Mouse (Mus musculus) intestine, embryonic 14.5 days (tissue): ENCODE measurements at regions not wholly inside any gene's neighbourhood (a gene's known extent, or its start where the extent isn't known, plus 50 kb on each side); places are given as distances from the start of the nearest gene placed in this dataset.

Experiments used
- ATAC-seq: fragments of 200-750 bp; cut with Nextera tagmentation; replicated peaks from 2 replicates; pipeline ENCODE4 v1.8.0; 2017; ENCODE audit warnings: low read depth, moderate number of reproducible peaks, moderate TSS enrichment, moderate library complexity; ENCODE audit not compliant: low FRiP score, low TSS enrichment
- DNase-seq: peaks from one replicate; pipeline ENCODE4 v3.0.0-alpha.2; 2018; ENCODE audit warnings: low spot score
- H3K27ac ChIP-seq: fragments of 300-500 bp; sonication (generic); 2 replicates; pipeline ENCODE4 v1.5.1; 2014; ENCODE audit warnings: low read depth, mild to moderate bottlenecking, control low read depth
- H3K27me3 ChIP-seq: fragments of 300-500 bp; sonication (generic); replicated peaks from 2 replicates; pipeline ENCODE4 v1.6.1; 2014; ENCODE audit warnings: low read length, control low read depth; ENCODE audit not compliant: control insufficient read depth, insufficient read depth
- H3K36me3 ChIP-seq: fragments of 300-500 bp; sonication (generic); 2 replicates; pipeline ENCODE4 v1.6.1; 2014; ENCODE audit warnings: low read length, control low read depth; ENCODE audit not compliant: control insufficient read depth, insufficient read depth
- H3K4me1 ChIP-seq: fragments of 300-500 bp; sonication (generic); replicated peaks from 2 replicates; pipeline ENCODE4 v1.6.1; 2014; ENCODE audit warnings: low read length, control low read depth, mixed read lengths; ENCODE audit not compliant: control insufficient read depth, insufficient read depth
- H3K4me2 ChIP-seq: fragments of 300-500 bp; sonication (generic); 2 replicates; pipeline ENCODE4 v1.6.1; 2014; ENCODE audit warnings: low read length
- H3K4me3 ChIP-seq: fragments of 300-500 bp; sonication (generic); 2 replicates; pipeline ENCODE4 v1.5.1; 2014; ENCODE audit warnings: low read depth, low read length, control low read depth, mixed read lengths
- H3K9ac ChIP-seq: fragments of 300-500 bp; sonication (generic); 2 replicates; pipeline ENCODE4 v1.6.1; 2014; ENCODE audit warnings: mild to moderate bottlenecking, low read length
- H3K9me3 ChIP-seq: fragments of 300-500 bp; sonication (generic); 2 replicates; pipeline ENCODE4 v1.6.1; 2016; ENCODE audit warnings: low read length, control low read depth; ENCODE audit not compliant: control insufficient read depth
- WGBS: fragments of 180-500 bp; shearing (Covaris S2); extraction: QIAGEN DNeasy Blood & Tissue Kit; methylation state at CpG from one replicate; pipeline ENCODE4 v1.1.7; 2014; 5-methylcytosine and 5-hydroxymethylcytosine counted together

DNA sequence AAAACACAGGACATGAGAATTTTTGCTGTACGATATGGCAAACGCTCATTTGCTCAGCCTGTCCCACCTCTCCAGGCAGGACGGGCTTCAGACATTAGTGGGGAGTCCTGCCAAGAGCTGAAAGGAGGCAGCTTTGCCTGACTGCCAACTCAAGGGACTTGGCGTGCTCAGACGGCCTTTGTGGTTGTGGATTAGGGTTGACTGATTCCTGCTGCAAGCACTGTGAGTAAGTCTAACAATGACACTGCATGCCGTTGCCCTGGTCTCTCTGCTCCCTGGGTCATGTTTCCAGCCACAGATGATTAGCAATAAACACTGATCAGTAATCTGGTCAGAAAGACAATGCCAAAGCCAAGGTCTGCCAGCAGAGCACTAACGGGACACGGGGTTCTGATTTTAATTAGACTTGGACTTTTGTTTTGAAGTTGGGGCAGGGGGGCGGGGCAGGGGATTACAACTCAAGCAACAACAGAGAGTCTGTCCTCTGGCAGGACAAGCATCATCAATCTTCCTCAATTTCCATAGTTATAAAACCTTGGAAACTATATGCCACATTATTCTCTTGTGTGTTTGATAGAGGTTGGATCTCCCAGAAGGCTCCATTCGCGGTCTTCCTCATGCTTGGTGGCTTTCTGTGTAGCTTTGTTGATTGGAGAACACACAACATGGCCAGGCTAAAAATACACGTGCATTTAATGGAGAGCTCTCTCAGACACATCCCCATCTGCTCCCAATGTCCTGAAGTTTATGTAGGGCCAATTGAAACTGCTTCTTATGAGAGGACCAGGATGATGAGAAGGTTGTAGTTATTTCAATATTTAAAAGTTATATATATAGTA lies 486.6 kb downstream of the Ebf1 start:
- H3K9ac ChIP-seq: no peak overlapping the region
- H3K4me2 ChIP-seq: no peak overlapping the region
- no peaks in the 10 kb centered on the region for H3K4me1 ChIP-seq
- H3K4me3 ChIP-seq: no peak overlapping the region
- H3K27ac ChIP-seq: no peak overlapping the region
- no peaks in the 10 kb centered on the region for H3K9me3 ChIP-seq
- ATAC-seq: no peak
- WGBS: 74% methylated on average over 12 of the region's 12 CpGs
- H3K27me3 ChIP-seq: no peaks in the 10 kb centered on the region
- DNase-seq: no peak
- no peaks in the 10 kb centered on the region for H3K36me3 ChIP-seq

DNA sequence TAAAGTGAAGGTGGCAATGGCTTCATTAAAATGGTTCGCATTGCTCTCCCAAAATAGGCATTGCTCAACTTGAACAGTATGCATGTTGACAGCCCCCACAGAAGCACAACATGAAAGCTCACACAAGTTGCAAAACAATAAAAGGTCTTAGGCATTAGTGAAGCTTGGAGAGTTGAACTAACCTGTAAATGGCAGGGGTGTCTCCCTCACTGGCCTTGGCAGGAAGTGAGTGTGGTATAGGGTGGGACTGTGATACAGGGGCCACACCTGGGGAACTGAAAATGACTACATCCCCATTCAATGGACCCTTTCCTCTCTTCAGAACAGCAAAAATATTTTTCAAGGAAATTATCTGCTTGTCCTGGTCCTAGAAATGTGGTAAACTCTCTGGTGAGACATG lies 499.6 kb downstream of the Ebf1 start:
- H3K4me1 ChIP-seq: no peaks in the 10 kb centered on the region
- H3K27ac ChIP-seq: no peak overlapping the region
- H3K9ac ChIP-seq: no peak overlapping the region
- H3K9me3 ChIP-seq: no peaks in the 10 kb centered on the region
- DNase-seq (no peak), ATAC-seq (no peak)
- no peaks in the 10 kb centered on the region for H3K27me3 ChIP-seq
- WGBS: 91% methylated on average over 1 of the region's 1 CpGs
- H3K4me2 ChIP-seq: no peak overlapping the region
- no peak overlapping the region for H3K4me3 ChIP-seq
- no peaks in the 10 kb centered on the region for H3K36me3 ChIP-seq

DNA sequence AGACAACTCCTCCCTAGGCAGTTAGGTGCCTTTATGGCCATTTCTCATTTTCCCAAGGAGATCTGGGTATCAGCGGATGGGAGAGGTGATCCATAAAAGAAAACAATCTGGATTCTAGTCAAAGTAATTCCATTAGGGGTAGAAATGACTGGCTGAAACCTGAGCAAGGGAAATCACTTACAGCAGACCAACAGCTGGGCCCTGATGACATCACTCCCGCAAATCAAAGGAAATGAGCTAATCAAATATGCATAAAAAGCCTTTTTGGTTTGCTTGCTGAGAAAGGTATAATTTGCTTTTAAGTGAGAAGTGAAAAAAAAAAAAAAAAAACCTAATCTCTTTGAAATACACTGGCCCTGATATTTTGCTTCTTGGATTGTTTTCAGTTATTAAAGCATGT lies 506.2 kb downstream of the Ebf1 start:
- DNase-seq (no peak), ATAC-seq (no peak)

DNA sequence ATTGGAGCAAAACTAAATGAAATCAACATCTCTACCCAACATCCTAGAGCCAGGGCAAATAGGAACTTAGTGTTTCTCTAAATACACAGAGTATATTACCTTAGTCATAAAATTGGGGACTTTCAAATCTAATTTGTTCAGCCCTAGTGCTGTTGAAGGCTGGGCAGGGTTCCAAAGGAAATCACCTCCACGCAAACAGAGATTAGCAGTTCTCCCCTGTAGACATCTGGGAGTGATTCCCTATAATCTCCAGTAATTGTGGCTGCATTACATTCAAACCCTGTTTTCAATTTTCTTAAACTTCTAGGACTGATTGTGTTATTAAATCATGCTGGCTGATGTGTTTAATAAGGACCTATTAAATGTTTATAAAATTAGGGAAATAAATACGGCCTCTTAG lies 519.7 kb downstream of the Ebf1 start:
- H3K4me1 ChIP-seq: no peaks in the 10 kb centered on the region
- no peaks in the 10 kb centered on the region for H3K9me3 ChIP-seq
- no peaks in the 10 kb centered on the region for H3K27me3 ChIP-seq
- no peak for ATAC-seq
- no peak overlapping the region for H3K9ac ChIP-seq
- no peak overlapping the region for H3K4me2 ChIP-seq
- no peaks in the 10 kb centered on the region for H3K36me3 ChIP-seq
- DNase-seq: no peak
- 60% methylated on average over 2 of the region's 2 CpGs for WGBS
- H3K27ac ChIP-seq: no peak overlapping the region
- H3K4me3 ChIP-seq: no peak overlapping the region

More for the DNA sequence above, 506.2 kb downstream of the Ebf1 start:
- Histone ChIP-seq H3K27me3 (no peaks in the 10 kb centered on the region), H3K4me1 (no peaks in the 10 kb centered on the region), H3K4me2 (no peak overlapping the region), H3K4me3 (no peak overlapping the region), H3K36me3 (no peaks in the 10 kb centered on the region), H3K9me3 (no peaks in the 10 kb centered on the region), H3K27ac (no peak overlapping the region), H3K9ac (no peak overlapping the region)
- 75% methylated on average over 2 of the region's 2 CpGs for WGBS

DNA sequence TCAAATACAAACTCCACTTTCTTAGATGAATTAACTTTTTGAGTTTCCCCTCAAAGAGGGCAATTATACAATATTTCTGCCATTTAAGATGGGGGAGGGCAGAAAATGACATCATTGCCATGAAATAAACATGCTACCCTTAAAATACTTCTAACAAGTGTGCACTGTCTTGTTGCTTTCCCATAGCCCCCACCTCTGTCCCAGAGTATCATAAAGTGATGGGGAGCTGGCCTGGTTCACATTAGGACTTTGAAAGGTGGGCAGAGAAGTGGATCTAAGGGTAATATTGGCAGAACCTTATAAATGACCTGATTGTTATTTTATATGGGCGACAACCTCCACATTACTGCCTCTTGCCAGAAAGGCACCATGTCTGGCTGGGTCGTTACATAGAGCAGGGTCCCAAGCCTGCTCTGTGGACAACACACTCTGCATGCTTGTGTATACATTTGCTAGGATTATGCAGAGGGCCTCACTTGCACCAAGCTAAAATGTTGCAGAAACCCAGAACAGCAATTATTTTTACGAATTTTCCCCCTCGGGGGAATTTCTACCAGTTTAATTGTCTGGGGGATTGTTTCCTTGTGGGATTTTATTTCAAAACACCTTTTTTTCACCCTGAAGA lies 521.3 kb downstream of the Ebf1 start:
- DNase-seq (no peak), ATAC-seq (no peak)
- Histone ChIP-seq H3K36me3 (no peaks in the 10 kb centered on the region), H3K4me1 (no peaks in the 10 kb centered on the region), H3K27me3 (no peaks in the 10 kb centered on the region), H3K4me2 (no peak overlapping the region), H3K9me3 (no peaks in the 10 kb centered on the region), H3K9ac (no peak overlapping the region), H3K4me3 (no peak overlapping the region), H3K27ac (no peak overlapping the region)
- 55% methylated on average over 4 of the region's 4 CpGs for WGBS

DNA sequence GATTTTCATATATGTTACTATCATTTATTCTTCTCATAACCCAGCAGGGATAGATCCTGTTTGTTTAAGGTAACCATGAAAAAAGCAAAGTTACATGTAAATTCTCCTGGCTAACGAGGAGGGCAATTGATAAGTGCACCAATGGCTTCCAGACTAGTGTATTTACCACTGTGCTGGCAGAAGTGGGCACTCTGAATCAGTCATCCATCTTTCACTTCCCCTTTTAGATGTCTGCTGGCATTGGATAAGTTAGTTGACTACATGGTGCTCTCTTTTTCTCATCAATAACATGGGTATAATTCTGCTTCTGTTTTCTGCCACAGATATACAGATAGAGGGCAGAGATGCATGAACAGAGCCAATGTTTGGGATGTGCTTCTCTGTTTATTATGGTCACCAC lies 523.4 kb downstream of the Ebf1 start:
- WGBS: 86% methylated on average over 1 of the region's 1 CpGs
- ATAC-seq (no peak), DNase-seq (no peak)
- Histone ChIP-seq H3K4me3 (no peak overlapping the region), H3K36me3 (no peaks in the 10 kb centered on the region), H3K4me2 (no peak overlapping the region), H3K9me3 (no peaks in the 10 kb centered on the region), H3K4me1 (no peaks in the 10 kb centered on the region), H3K27ac (no peak overlapping the region), H3K9ac (no peak overlapping the region), H3K27me3 (no peaks in the 10 kb centered on the region)

DNA sequence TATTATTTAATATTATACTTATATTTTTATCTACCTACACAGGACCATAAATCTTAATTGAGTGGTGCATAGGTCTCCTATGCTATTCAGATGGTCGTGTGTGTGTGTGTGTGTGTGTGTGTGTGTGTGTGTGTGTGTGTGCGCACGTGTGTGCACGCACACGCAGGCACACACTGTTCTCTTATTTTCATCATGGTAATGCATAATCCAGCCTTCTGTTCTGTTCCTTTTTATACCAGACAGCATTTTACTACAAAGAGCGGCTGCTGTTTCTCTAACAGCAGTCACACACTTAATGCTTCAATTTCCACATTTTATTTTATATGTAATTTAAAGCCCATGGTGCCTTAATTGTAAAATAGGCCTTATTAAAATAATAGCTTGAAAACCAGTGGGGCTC lies 537.0 kb downstream of the Ebf1 start:
- Histone ChIP-seq H3K4me3 (no peak overlapping the region), H3K9ac (no peak overlapping the region), H3K4me2 (no peak overlapping the region), H3K27me3 (no peaks in the 10 kb centered on the region), H3K36me3 (no peaks in the 10 kb centered on the region), H3K9me3 (no peaks in the 10 kb centered on the region), H3K4me1 (no peaks in the 10 kb centered on the region), H3K27ac (no peak overlapping the region)
- no peak for ATAC-seq
- DNase-seq: no peak
- 86% methylated on average over 6 of the region's 6 CpGs for WGBS

DNA sequence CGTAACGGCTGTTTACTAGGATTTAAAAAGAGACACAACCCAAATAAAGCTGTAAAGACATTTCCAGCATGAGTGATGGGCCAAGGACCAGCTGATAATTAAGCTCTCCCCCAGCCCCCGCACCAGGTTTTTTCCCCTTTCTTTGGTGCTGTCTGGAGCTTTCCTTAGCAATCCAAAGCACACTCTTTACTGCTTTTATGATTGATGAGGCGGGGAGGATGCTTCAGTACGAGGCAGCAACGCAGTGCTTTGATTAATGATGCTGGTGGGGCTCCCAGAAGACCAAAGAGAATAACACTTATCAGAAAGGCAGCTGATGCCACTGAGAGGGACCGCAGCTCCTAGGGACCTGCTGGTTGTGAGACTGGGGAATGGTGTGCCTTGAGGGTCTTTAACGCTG lies 537.4 kb downstream of the Ebf1 start:
- DNase-seq (no peak), ATAC-seq (no peak)
- Histone ChIP-seq H3K9ac (no peak overlapping the region), H3K4me2 (no peak overlapping the region), H3K4me1 (no peaks in the 10 kb centered on the region), H3K4me3 (no peak overlapping the region), H3K27me3 (no peaks in the 10 kb centered on the region), H3K27ac (no peak overlapping the region), H3K36me3 (no peaks in the 10 kb centered on the region), H3K9me3 (no peaks in the 10 kb centered on the region)
- WGBS: 33% methylated on average over 8 of the region's 8 CpGs

DNA sequence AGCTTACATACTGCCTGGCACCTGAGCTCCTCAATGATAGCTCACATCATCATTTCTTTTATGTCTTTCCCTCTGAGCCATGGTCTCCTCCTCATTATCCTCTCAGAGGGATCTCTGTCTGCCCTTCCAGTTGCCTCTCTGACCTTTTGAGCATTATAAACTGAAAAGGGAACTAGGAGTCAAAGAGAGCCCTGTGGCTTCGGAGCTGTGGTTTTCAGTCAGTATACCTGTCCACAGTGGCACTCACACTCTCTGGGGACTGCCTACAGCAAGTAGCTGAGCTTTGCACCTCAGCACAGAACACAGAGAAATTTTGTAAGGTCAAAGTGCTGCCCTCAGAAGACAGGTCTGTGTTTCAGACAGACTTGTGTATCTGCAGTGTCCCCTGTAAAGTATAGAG lies 538.7 kb downstream of the Ebf1 start:
- H3K27ac ChIP-seq: no peak overlapping the region
- ATAC-seq (no peak), DNase-seq (no peak)
- H3K9ac ChIP-seq: no peak overlapping the region
- H3K27me3 ChIP-seq: no peaks in the 10 kb centered on the region
- H3K9me3 ChIP-seq: no peaks in the 10 kb centered on the region
- no peak overlapping the region for H3K4me3 ChIP-seq
- no peak overlapping the region for H3K4me2 ChIP-seq
- WGBS: 59% methylated on average over 1 of the region's 1 CpGs
- H3K4me1 ChIP-seq: no peaks in the 10 kb centered on the region
- no peaks in the 10 kb centered on the region for H3K36me3 ChIP-seq
